Mouse (Mus musculus): ENCODE measurements around the gene Ddx10. TPM values are rescaled to one million over a fixed set of nuclear protein-coding genes. Genes with fewer than 3 reads are reported as not detected.

Ddx10 gene
- polyA plus RNA-seq, 1 experiment from 2014 or later, result 21.8 TPM

Other genes starting within 250 kb of the Ddx10 start
- gene Exph5, start 53.6 kb upstream of the Ddx10 start, polyA plus RNA-seq (2016; fragmentation: Nextera tagmentation; extraction: Ambion mirVana), result 0.23 and 0.31 TPM in 2 replicates
- 24.2 and 27.1 TPM in 2 replicates for gene Kdelc2, start 136.0 kb upstream of the Ddx10 start, polyA plus RNA-seq (2016; fragmentation: Nextera tagmentation; extraction: Ambion mirVana)
- gene 4930550C14Rik, start 154.3 kb upstream of the Ddx10 start, polyA plus RNA-seq (2016; fragmentation: Nextera tagmentation; extraction: Ambion mirVana), result 0.23 and 1.0 TPM in 2 replicates

Data from heart, embryonic 12.5 days (tissue).